Mouse (Mus musculus) cerebellum, adult (tissue): ENCODE data around the gene Pold3.

Experiments
- ATAC-seq: cut with Nextera tagmentation; 2 replicates; pipeline ENCODE4 v1.9.2; 2017; ENCODE audit warnings: mild to moderate bottlenecking, moderate library complexity, mixed read lengths; ENCODE audit not compliant: insufficient number of reproducible peaks, low FRiP score, low TSS enrichment

Gene Pold3

DNA sequence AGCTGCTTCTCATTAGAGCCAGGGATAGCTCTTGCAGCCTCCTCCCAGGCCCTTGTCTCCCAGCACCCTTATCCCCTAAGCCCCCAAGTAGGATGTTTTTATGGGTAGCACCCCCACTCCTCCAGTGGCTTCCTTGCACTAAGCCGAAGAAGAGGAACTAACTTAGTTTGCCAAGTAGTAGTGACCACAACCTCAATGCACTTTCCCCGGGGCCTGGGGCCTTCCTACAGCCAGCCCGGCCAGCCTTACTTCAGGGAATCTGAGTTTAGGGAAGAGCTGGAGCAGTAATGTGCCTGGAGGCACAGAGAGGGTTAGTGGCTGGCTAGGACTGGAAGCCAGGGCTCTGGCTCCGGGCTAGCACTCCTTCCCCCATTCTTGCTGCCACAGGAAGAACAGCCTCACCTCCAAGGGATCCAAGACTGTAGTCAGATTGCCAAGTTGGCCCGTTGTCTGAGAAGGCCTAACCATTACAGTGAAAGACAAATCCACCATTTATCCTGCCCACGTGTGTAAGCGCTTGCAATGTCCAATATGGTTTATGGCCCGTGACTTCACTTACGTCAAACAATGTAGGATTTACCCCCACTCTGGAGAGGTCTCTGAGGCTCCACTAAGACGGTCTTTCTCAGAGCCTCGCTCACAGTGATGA lies 86.4 kb downstream of the Pold3 start:
- ATAC-seq, result no peak

DNA sequence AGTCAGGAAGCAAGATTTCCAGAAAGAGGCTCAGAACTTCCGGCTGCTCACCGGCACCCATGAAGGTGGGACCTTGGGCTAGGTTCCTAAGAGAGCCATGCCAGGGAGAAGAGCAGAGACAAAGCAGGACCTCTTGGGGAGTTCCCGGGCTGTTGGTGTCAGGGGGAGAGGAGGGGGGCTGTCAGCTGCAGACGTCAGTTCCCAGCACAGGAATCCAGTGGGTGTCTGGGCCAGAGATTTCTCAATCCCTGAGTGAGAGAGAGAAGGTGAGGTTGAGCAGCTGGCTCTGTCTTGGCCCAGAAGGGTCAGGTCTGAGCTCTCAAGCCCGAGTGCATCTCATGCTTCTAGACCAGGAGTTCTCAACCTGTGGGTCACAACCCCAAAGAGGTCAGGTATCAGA lies 87.7 kb downstream of the Pold3 start:
- no peak for ATAC-seq
